Mouse (Mus musculus): ENCODE data around the gene Deaf1.

Deaf1 gene

GRCm38 (mm10) chr7:141294479-141294878 is 33.0 kb downstream of the Deaf1 start:
- DNase-seq, result no peak

GRCm38 (mm10) chr7:141293852-141294471 is 33.5 kb downstream of the Deaf1 start:
- DNase-seq, result no peak

GRCm38 (mm10) chr7:141292583-141293388 is 34.7 kb downstream of the Deaf1 start:
- DNase-seq, result no peak

GRCm38 (mm10) chr7:141291921-141292582 is 35.4 kb downstream of the Deaf1 start, which contains the start of gene Drd4:
Gene Drd4 (plus strand): TSS chr7:141292006.
- no peak for DNase-seq

GRCm38 (mm10) chr7:141288042-141288441 is 39.4 kb downstream of the Deaf1 start:
- no peak for DNase-seq

GRCm38 (mm10) chr7:141282756-141283155 is 44.7 kb downstream of the Deaf1 start:
- DNase-seq, result no peak

GRCm38 (mm10) chr7:141281442-141281841 is 46.0 kb downstream of the Deaf1 start:
- no peak for DNase-seq

GRCm38 (mm10) chr7:141278766-141279590 is 48.5 kb downstream of the Deaf1 start, which contains the start of gene Sct:
Gene Sct (minus strand): TSS chr7:141279133.
- DNase-seq, result no peak

- no peak for DNase-seq
Observed at GRCm38 (mm10) chr7:141277701-141278678, 49.5 kb downstream of the Deaf1 start.

GRCm38 (mm10) chr7:141276546-141276945 is 50.9 kb downstream of the Deaf1 start, which contains the start of gene Cdhr5:
Gene Cdhr5 (minus strand): TSS chr7:141276786.
- no peak for DNase-seq

- DNase-seq, result no peak
Observed at GRCm38 (mm10) chr7:141275356-141275755, 52.1 kb downstream of the Deaf1 start.

- no peak for DNase-seq
Observed at GRCm38 (mm10) chr7:141270631-141271030, 56.9 kb downstream of the Deaf1 start.

- DNase-seq, result no peak
Observed at GRCm38 (mm10) chr7:141269273-141269545, 58.3 kb downstream of the Deaf1 start.

- DNase-seq, result no peak
Observed at GRCm38 (mm10) chr7:141268466-141269272, 58.8 kb downstream of the Deaf1 start.

- no peak for DNase-seq
Observed at GRCm38 (mm10) chr7:141265739-141266561, 61.5 kb downstream of the Deaf1 start, which contains the start of gene Irf7. Gene Irf7 (minus strand): TSS chr7:141266481.

- no peak for DNase-seq
Observed at GRCm38 (mm10) chr7:141265411-141265738, 62.1 kb downstream of the Deaf1 start.

GRCm38 (mm10) chr7:141264761-141265410 is 62.6 kb downstream of the Deaf1 start:
- DNase-seq, result no peak

- no peak for DNase-seq
Observed at GRCm38 (mm10) chr7:141264041-141264700, 63.3 kb downstream of the Deaf1 start.

GRCm38 (mm10) chr7:141263640-141264039 is 63.9 kb downstream of the Deaf1 start:
- no peak for DNase-seq

Data from right cerebral cortex, postnatal 25 days (tissue).